Mouse (Mus musculus): ENCODE measurements around the gene Zdhhc18.

- TF ChIP-seq POLR2A (IDR thresholded peaks at IDR 0.05; ENCODE audit: low read depth, low read length) (no peak), CTCF (IDR thresholded peaks at IDR 0.05; ENCODE audit: borderline replicate concordance, insufficient read depth, low read length) (no peak)
Measured at GRCm38 (mm10) chr4:133656997-133657396, 7.0 kb upstream of the Zdhhc18 start.
